Mouse (Mus musculus): ENCODE results near the gene Wnt6. TPM values are rescaled to one million over a fixed set of nuclear protein-coding genes. Genes with fewer than 3 reads are reported as not detected.
A peak's percentile ranks its signal among the peaks of the same experiment; 100 is the strongest.
"Not testable (repeated sequence)": the region's sequence is repeated elsewhere in the genome, so short reads cannot be mapped to it uniquely, and the experiment has no call there.

Wnt6 gene
- polyA plus RNA-seq, 1 experiment from 2014 or later, result 0.12 TPM

DNA sequence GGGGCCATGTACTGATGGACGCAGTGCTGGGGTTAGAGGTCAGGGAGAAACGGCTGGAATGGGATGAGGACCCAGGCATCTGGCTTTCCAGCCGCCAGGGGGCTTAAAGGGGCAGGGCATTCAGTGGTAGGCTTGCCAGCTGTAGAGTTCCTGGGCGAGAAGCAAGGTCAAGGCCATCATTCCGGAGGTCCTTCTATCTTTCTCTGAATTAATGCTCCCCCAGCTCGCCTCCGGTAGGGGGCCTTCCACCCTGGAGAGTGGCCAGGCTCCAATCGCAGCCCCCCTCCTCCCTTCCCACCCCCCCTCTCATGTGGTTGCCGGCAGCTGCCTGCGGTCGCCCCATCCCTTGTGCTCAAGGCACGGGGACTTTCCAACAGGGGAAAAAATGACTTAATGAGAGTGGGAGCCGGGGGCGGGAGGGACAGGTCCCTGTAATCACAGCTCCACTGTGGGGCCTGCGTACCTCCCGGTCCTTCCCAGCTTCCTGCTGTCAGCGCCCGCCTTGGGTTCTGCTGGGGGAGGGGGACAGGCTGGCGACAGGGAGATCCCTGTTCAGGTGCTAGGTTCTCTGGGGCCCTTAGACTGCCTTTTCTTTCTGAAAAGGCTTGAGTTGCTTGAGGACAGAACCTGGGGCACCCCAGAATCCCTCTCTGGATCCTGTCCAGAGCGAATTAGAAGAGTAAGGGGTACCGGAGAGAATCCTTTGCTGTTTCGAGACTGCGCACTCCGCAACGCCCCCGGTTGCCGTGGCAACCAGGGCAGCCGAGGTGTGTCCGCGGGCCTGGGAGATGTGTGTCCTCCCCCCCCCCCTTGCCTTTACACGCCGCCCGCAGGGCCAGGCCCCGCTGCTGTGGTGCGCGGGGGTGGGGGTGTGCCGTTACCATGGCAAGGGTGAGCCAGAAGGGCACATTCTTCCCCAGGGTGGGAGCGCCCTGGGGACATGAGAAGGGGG is 34.9 kb downstream of the Wnt6 start:
- DNase-seq (peak; percentile 27), ATAC-seq (peak; percentile 18; the same call in 1 of the 2 replicates)
- H3K4me2 ChIP-seq (ENCODE audit: low read depth, low read length), result peak overlapping the region; percentile 6; the same call in 1 of the 2 replicates
- peaks cover 90% of the 10 kb centered on the region for H3K27me3 ChIP-seq (ENCODE audit: insufficient read depth, low read length)
- H3K27ac ChIP-seq (ENCODE audit: low read depth), result no peak overlapping the region
- TF ChIP-seq CTCF (IDR thresholded peaks at IDR 0.05; ENCODE audit: low read depth), result peak; percentile 36
- no peak for TF ChIP-seq EP300 (IDR thresholded peaks at IDR 0.05; ENCODE audit: low read depth)
- 2% methylated on average over 33 of the region's 38 CpGs for WGBS (ENCODE audit: insufficient replicate concordance)
- H3K9me3 ChIP-seq (ENCODE audit: low read length), result no peaks in the 10 kb centered on the region
- H3K9ac ChIP-seq (replicated peaks), result no peak overlapping the region
- H3K4me1 ChIP-seq (ENCODE audit: insufficient read depth), result peaks cover 20% of the 10 kb centered on the region
- H3K4me3 ChIP-seq (ENCODE audit: low read depth, low read length), result 0 out of 2 replicates have a peak overlapping the region, but pooled peaks have one; percentile 2
- no peaks in the 10 kb centered on the region for H3K36me3 ChIP-seq (replicated peaks; ENCODE audit: insufficient read depth, low read length)

DNA sequence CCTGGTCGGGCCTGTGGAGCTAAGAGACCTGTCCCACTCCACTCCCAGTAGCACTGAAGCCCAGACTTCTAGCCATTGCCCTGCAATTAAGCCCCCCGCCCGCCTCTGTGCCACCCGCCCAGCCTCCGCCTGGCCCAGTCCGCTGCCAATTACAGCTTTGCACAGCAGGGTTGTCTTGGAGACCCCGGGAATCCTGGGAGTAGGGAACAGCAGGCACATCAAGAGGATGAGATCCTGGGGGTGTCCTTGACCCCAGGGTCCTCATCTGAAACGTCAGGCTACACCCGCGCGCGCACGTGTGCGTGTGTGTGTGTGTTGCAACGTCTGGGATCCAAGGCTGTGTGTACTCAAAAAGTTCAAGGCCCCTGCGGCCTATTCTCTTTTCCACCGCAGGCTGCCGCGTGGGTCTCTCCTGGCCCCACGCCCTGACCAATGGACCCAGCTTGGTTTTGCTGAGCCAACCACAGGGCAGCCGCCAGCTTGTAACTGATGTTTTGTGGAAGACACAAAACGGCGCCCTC is 35.9 kb downstream of the Wnt6 start:
- no peak for DNase-seq
- peak; percentile 71 for ATAC-seq
- H3K4me3 ChIP-seq (ENCODE audit: low read depth, low read length), result no peak overlapping the region
- no peaks in the 10 kb centered on the region for H3K9me3 ChIP-seq (ENCODE audit: low read length)
- H3K9ac ChIP-seq (replicated peaks), result no peak overlapping the region
- no peaks in the 10 kb centered on the region for H3K36me3 ChIP-seq (replicated peaks; ENCODE audit: insufficient read depth, low read length)
- no peak overlapping the region for H3K27ac ChIP-seq (ENCODE audit: low read depth)
- 9% methylated on average over 23 of the region's 23 CpGs for WGBS (ENCODE audit: insufficient replicate concordance)
- TF ChIP-seq EP300 (IDR thresholded peaks at IDR 0.05; ENCODE audit: low read depth) (no peak), CTCF (IDR thresholded peaks at IDR 0.05; ENCODE audit: low read depth) (no peak)
- H3K4me2 ChIP-seq (ENCODE audit: low read depth, low read length), result no peak overlapping the region; the same call in 1 of the 2 replicates
- H3K4me1 ChIP-seq (ENCODE audit: insufficient read depth), result peaks cover 20% of the 10 kb centered on the region
- peaks cover 83% of the 10 kb centered on the region for H3K27me3 ChIP-seq (ENCODE audit: insufficient read depth, low read length)

DNA sequence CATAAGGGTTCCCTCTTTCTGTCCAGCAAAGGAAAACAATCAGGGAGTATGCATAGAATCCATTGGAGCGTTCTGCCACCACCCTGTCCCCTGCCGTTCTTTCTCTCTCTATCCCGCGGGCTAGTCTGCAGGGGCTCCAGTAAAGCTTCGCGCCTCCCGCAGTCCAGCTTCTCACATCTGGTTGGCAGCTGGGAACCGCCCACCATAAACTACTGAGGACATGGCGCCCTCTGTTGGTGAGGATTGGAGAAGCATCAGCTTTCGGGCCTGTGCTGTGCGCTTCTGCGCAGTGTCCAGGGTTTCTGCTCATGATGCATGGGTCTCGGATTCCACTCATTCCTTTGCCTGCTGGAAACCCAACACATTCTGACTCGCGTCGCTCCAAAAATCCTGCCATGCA is 36.4 kb downstream of the Wnt6 start:
- H3K27ac ChIP-seq (ENCODE audit: low read depth), result no peak overlapping the region

DNA sequence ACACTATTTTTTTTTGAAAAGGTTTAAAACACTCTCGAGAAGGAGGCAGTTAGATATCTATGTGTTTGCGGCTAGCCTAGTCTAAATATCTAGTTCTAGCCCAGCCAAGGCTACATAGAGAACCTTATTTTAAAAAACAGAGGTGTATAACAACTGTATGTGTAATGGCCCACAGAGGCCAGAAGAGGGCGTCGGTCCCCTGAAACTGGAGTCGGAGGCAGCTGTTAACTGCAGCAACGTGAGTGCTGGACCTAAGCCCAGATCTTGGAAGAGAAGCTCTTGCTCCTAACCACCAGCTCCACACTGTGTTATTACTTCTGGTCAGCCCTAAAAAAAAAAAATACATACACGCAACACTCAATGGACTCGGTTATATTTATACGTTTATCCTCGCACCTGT is 37.3 kb downstream of the Wnt6 start:
- Histone ChIP-seq H3K9ac (replicated peaks) (no peak overlapping the region), H3K4me3 (ENCODE audit: low read depth, low read length) (no peak overlapping the region), H3K4me2 (ENCODE audit: low read depth, low read length) (no peak overlapping the region), H3K9me3 (ENCODE audit: low read length) (no peaks in the 10 kb centered on the region), H3K36me3 (replicated peaks; ENCODE audit: insufficient read depth, low read length) (no peaks in the 10 kb centered on the region), H3K27ac (ENCODE audit: low read depth) (no peak overlapping the region), H3K27me3 (ENCODE audit: insufficient read depth, low read length) (peaks cover 70% of the 10 kb centered on the region), H3K4me1 (ENCODE audit: insufficient read depth) (peaks cover 11% of the 10 kb centered on the region)
- DNase-seq (no peak), ATAC-seq (no peak)
- 56% methylated on average over 10 of the region's 10 CpGs for WGBS (ENCODE audit: insufficient replicate concordance)
- TF ChIP-seq CTCF (IDR thresholded peaks at IDR 0.05; ENCODE audit: low read depth) (peak; percentile 21; the same call in 1 of the 2 replicates), EP300 (IDR thresholded peaks at IDR 0.05; ENCODE audit: low read depth) (no peak)

More for the DNA sequence above, 36.4 kb downstream of the Wnt6 start:
- Histone ChIP-seq H3K4me2 (ENCODE audit: low read depth, low read length) (no peak overlapping the region; the same call in 1 of the 2 replicates), H3K4me1 (ENCODE audit: insufficient read depth) (peaks cover 15% of the 10 kb centered on the region), H3K4me3 (ENCODE audit: low read depth, low read length) (no peak overlapping the region), H3K9ac (replicated peaks) (no peak overlapping the region), H3K9me3 (ENCODE audit: low read length) (no peaks in the 10 kb centered on the region), H3K36me3 (replicated peaks; ENCODE audit: insufficient read depth, low read length) (no peaks in the 10 kb centered on the region), H3K27me3 (ENCODE audit: insufficient read depth, low read length) (peaks cover 79% of the 10 kb centered on the region)
- TF ChIP-seq CTCF (IDR thresholded peaks at IDR 0.05; ENCODE audit: low read depth) (peak; percentile 91), EP300 (IDR thresholded peaks at IDR 0.05; ENCODE audit: low read depth) (no peak)
- peak; percentile 88 for DNase-seq
- peak; percentile 77 for ATAC-seq
- under 1% methylated on average over 16 of the region's 16 CpGs for WGBS (ENCODE audit: insufficient replicate concordance)

DNA sequence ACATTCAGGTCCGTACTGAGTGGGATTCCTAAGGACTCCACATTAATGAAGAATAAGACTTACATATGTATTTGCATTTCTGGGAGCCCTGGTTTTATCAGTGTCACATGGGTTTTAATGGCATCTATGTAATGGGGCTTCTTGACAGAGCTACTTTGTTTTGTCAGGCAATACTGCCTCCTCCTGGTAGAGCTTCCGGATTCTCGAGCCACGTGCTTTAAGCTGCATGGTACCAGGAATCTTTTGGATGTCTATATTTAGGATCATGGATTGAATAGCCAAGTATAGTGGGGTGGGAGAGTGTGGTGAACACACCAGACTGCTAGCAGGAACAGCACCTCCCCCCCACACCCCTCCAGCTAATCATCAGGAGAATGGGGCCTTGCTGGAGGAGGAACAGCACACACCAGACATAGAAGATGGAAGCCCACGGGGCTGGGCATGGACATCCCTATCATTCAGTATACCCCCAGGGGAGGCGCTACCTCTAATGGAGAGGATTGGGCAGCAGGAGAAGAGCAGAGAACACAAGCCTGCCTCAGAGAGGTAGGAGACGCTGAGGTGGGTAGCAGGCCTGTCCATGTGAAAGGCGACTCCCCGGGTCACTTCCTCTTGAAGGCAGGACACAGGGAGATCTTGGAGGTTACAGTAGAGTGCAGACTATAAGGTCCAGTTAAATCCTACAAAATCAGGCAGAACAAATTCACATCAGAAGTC is 43.4 kb downstream of the Wnt6 start:
- no peaks in the 10 kb centered on the region for H3K4me1 ChIP-seq (ENCODE audit: insufficient read depth)
- no peak for DNase-seq
- no peaks in the 10 kb centered on the region for H3K9me3 ChIP-seq (ENCODE audit: low read length)
- no peak overlapping the region for H3K4me3 ChIP-seq (ENCODE audit: low read depth, low read length)
- 69% methylated on average over 9 of the region's 9 CpGs for WGBS (ENCODE audit: insufficient replicate concordance)
- ATAC-seq, result no peak
- H3K36me3 ChIP-seq (replicated peaks; ENCODE audit: insufficient read depth, low read length), result no peaks in the 10 kb centered on the region
- H3K27ac ChIP-seq (ENCODE audit: low read depth), result no peak overlapping the region
- H3K9ac ChIP-seq (replicated peaks), result no peak overlapping the region
- H3K4me2 ChIP-seq (ENCODE audit: low read depth, low read length), result no peak overlapping the region
- no peak for TF ChIP-seq EP300 (IDR thresholded peaks at IDR 0.05; ENCODE audit: low read depth)
- peaks cover 9% of the 10 kb centered on the region; the same call in 1 of the 2 replicates for H3K27me3 ChIP-seq (ENCODE audit: insufficient read depth, low read length)

DNA sequence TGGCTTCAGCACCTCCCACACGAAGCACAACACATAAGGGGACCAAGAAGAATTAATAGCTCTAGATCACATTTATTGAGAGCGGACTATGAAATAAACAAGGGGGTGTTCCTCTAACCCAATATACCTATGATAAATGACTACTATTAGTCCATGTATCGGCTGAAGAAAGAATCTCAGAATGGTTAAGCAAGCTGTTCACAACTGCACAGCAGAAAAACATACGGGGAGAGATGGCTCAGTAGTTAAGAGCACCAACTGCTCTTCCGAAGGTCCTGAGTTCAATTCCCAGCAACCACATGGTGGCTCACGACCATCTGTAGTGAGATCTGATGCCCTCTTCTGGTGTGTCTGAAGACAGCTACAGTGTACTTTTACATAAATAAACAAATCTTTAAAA is 44.3 kb downstream of the Wnt6 start:
- not testable (repeated sequence) for H3K27ac ChIP-seq (ENCODE audit: low read depth); H3K9me3 ChIP-seq (ENCODE audit: low read length); H3K27me3 ChIP-seq (ENCODE audit: insufficient read depth, low read length); H3K36me3 ChIP-seq (replicated peaks; ENCODE audit: insufficient read depth, low read length); H3K4me3 ChIP-seq (ENCODE audit: low read depth, low read length); DNase-seq; H3K9ac ChIP-seq (replicated peaks); H3K4me1 ChIP-seq (ENCODE audit: insufficient read depth); H3K4me2 ChIP-seq (ENCODE audit: low read depth, low read length); ATAC-seq
- 85% methylated on average over 6 of the region's 6 CpGs for WGBS (ENCODE audit: insufficient replicate concordance)

All from liver, postnatal 0 days (tissue).